Mouse (Mus musculus) stomach, postnatal 0 days (tissue): ENCODE data around the gene Rhoq.

Experiments
- CTCF ChIP-seq: IDR thresholded peaks from 2 replicates; pipeline ENCODE4 v1.5.1; 2016; ENCODE audit warnings: antibody characterized with exemption, low read depth, mild to moderate bottlenecking, moderate library complexity
- EP300 ChIP-seq: optimal IDR thresholded peaks from 2 replicates; pipeline ENCODE3; 2016; ENCODE audit warnings: antibody characterized with exemption

DNA sequence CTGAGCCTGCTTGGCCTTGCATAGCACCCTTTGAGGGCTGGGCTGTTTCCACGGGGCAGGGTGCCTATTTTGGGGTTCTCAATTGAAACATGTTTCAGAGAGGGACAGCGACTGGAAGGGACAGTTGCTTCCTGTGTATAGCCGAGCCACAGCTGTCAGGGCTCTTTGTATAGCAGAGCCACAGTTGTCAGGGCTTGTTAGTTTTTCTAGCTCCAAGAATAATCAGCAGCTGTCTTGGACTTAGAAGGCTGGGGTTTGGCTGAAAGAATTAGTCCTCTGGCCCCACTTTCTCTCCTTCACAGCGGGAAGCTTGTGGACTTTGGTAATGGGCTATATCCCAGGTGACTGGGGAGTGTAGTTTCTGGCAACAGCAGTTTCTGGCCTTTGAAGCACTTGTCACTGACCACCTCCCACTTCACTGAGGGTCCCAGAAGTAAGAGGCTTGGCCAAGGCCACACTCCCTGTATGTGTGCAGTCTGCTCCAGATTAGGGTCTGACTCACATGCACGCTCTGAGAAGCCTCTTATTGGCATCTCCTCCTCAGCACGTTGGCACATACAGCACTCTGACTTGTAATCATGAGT is 25.8 kb downstream of the Rhoq start:
- TF ChIP-seq CTCF: no peak
- TF ChIP-seq EP300: no peak
